Mouse (Mus musculus) midbrain, embryonic 11.5 days (tissue): ENCODE measurements around the gene Sult3a2. TPM values are rescaled to one million over a fixed set of nuclear protein-coding genes. Genes with fewer than 3 reads are reported as not detected.
"Not testable (repeated sequence)": the region's sequence is repeated elsewhere in the genome, so short reads cannot be mapped to it uniquely, and the experiment has no call there.

Experiments
- ATAC-seq: fragments of 200-750 bp; cut with Nextera tagmentation; 2 replicates; pipeline ENCODE4 v1.8.0; 2017; ENCODE audit warnings: moderate TSS enrichment, moderate library complexity; ENCODE audit not compliant: low FRiP score
- DNase-seq: peaks from one replicate; pipeline ENCODE4 v3.0.0; 2015; ENCODE audit warnings: low spot score; ENCODE audit errors: missing footprints
- H3K27ac ChIP-seq: fragments of 300-500 bp; sonication (generic); 2 replicates; pipeline ENCODE4 v1.5.1; 2014; ENCODE audit warnings: low read depth, low read length
- H3K27me3 ChIP-seq: fragments of 300-500 bp; sonication (generic); 2 replicates; pipeline ENCODE4 v1.6.1; 2014; ENCODE audit warnings: mild to moderate bottlenecking, low read length, moderate library complexity, mixed read lengths; ENCODE audit not compliant: control insufficient read depth, insufficient read depth
- H3K36me3 ChIP-seq: fragments of 300-500 bp; sonication (generic); 2 replicates; pipeline ENCODE4 v1.6.1; 2014; ENCODE audit warnings: mild to moderate bottlenecking, low read length, moderate library complexity, mixed read lengths; ENCODE audit not compliant: control insufficient read depth, insufficient read depth
- H3K4me1 ChIP-seq: fragments of 300-500 bp; sonication (generic); 2 replicates; pipeline ENCODE4 v1.6.1; 2014; ENCODE audit warnings: low read length; ENCODE audit not compliant: control insufficient read depth, insufficient read depth
- H3K4me2 ChIP-seq: fragments of 300-500 bp; sonication (generic); 2 replicates; pipeline ENCODE4 v1.6.1; 2014; ENCODE audit warnings: mild to moderate bottlenecking, moderate library complexity
- H3K4me3 ChIP-seq: fragments of 300-500 bp; sonication (generic); 2 replicates; pipeline ENCODE4 v1.5.1; 2014; ENCODE audit warnings: low read depth, low read length
- H3K9ac ChIP-seq: fragments of 300-500 bp; sonication (generic); 2 replicates; pipeline ENCODE4 v1.6.1; 2014; ENCODE audit warnings: low read length
- H3K9me3 ChIP-seq: fragments of 300-500 bp; sonication (generic); 2 replicates; pipeline ENCODE4 v1.6.1; 2016; ENCODE audit warnings: low read length; ENCODE audit not compliant: control insufficient read depth
- WGBS: fragments of 180-500 bp; shearing (Covaris S2); extraction: QIAGEN DNeasy Blood & Tissue Kit; methylation state at CpG from one replicate; pipeline ENCODE4 v1.1.7; 2014; 5-methylcytosine and 5-hydroxymethylcytosine counted together
- polyA plus RNA-seq: library from polyadenylated mRNA; unstranded; fragments of >200 nt; fragmentation: Nextera tagmentation; extraction: Ambion mirVana; gene quantifications from 2 replicates; pipeline ENCODE4 v1.2.1, GENCODE M21; 2014

Gene Sult3a2
- not detected in 2 replicates for polyA plus RNA-seq

GRCm38 (mm10) chr10:33786604-33787003 lies at the start of gene Sult3a2:
Gene Sult3a2 (minus strand): TSS chr10:33786704.
- WGBS = 88% methylated on average over 3 of the region's 3 CpGs
- Histone ChIP-seq H3K4me3 (no peak within 1 kb of the TSS), H3K9ac (no peak within 1 kb of the TSS), H3K36me3 (no peaks in the 10 kb centered on the region), H3K27ac (no peak within 1 kb of the TSS), H3K4me2 (no peak within 1 kb of the TSS), H3K9me3 (no peaks in the 10 kb centered on the region), H3K4me1 (no peaks in the 10 kb centered on the region), H3K27me3 (no peaks in the 10 kb centered on the region)
- DNase-seq (no peak), ATAC-seq (no peak)

GRCm38 (mm10) chr10:33820892-33821291 lies 34.4 kb upstream of the Sult3a2 start:
- no peak overlapping the region for H3K9ac ChIP-seq
- no peak overlapping the region for H3K27ac ChIP-seq
- no peaks in the 10 kb centered on the region for H3K36me3 ChIP-seq
- no peaks in the 10 kb centered on the region for H3K4me1 ChIP-seq
- WGBS = 92% methylated on average over 3 of the region's 3 CpGs
- ATAC-seq (no peak), DNase-seq (no peak)
- no peaks in the 10 kb centered on the region for H3K27me3 ChIP-seq
- H3K4me2 ChIP-seq = no peak overlapping the region
- H3K4me3 ChIP-seq = no peak overlapping the region
- H3K9me3 ChIP-seq = no peaks in the 10 kb centered on the region

- ATAC-seq = no peak
- no peaks in the 10 kb centered on the region for H3K36me3 ChIP-seq
- H3K4me2 ChIP-seq = no peak overlapping the region
- no peaks in the 10 kb centered on the region for H3K4me1 ChIP-seq
- no peak overlapping the region for H3K27ac ChIP-seq
- no peaks in the 10 kb centered on the region for H3K27me3 ChIP-seq
- H3K9me3 ChIP-seq = no peaks in the 10 kb centered on the region
- no peak overlapping the region for H3K4me3 ChIP-seq
- DNase-seq = no peak
- H3K9ac ChIP-seq = no peak overlapping the region
- WGBS = 68% methylated on average over 1 of the region's 1 CpGs
Observed at GRCm38 (mm10) chr10:33816923-33817322, 30.4 kb upstream of the Sult3a2 start.

GRCm38 (mm10) chr10:33814266-33814665 lies 27.8 kb upstream of the Sult3a2 start:
- Histone ChIP-seq H3K27ac (no peak overlapping the region), H3K4me1 (no peaks in the 10 kb centered on the region), H3K4me2 (no peak overlapping the region), H3K9me3 (no peaks in the 10 kb centered on the region), H3K9ac (no peak overlapping the region), H3K27me3 (no peaks in the 10 kb centered on the region), H3K36me3 (no peaks in the 10 kb centered on the region), H3K4me3 (no peak overlapping the region)
- DNase-seq = no peak
- no peak for ATAC-seq

- Histone ChIP-seq H3K36me3 (no peaks in the 10 kb centered on the region), H3K9ac (no peak overlapping the region), H3K9me3 (no peaks in the 10 kb centered on the region), H3K4me2 (no peak overlapping the region), H3K27me3 (no peaks in the 10 kb centered on the region), H3K27ac (no peak overlapping the region), H3K4me1 (no peaks in the 10 kb centered on the region), H3K4me3 (no peak overlapping the region)
- ATAC-seq (peak; percentile 76; the same call in 1 of the 2 replicates), DNase-seq (no peak)
- 6% methylated on average over 1 of the region's 1 CpGs for WGBS
Observed at GRCm38 (mm10) chr10:33811807-33812206, 25.3 kb upstream of the Sult3a2 start.

- not testable (repeated sequence) for DNase-seq, H3K27me3 ChIP-seq, ATAC-seq, H3K4me3 ChIP-seq, H3K27ac ChIP-seq, H3K9ac ChIP-seq, H3K4me2 ChIP-seq, H3K36me3 ChIP-seq, H3K9me3 ChIP-seq, H3K4me1 ChIP-seq
- WGBS = 84% methylated on average over 6 of the region's 6 CpGs
Observed at GRCm38 (mm10) chr10:33797221-33797949, 10.9 kb upstream of the Sult3a2 start.

- H3K27ac ChIP-seq, DNase-seq, H3K36me3 ChIP-seq, H3K9ac ChIP-seq, H3K9me3 ChIP-seq, H3K4me2 ChIP-seq, H3K27me3 ChIP-seq, H3K4me3 ChIP-seq, H3K4me1 ChIP-seq, ATAC-seq: not testable (repeated sequence)
- WGBS = 87% methylated on average over 4 of the region's 4 CpGs
Observed at GRCm38 (mm10) chr10:33796269-33796915, 9.9 kb upstream of the Sult3a2 start.

GRCm38 (mm10) chr10:33792166-33792565 lies 5.7 kb upstream of the Sult3a2 start:
- not testable (repeated sequence) for H3K27ac ChIP-seq, H3K27me3 ChIP-seq, H3K4me2 ChIP-seq, H3K36me3 ChIP-seq, H3K9ac ChIP-seq, H3K9me3 ChIP-seq, DNase-seq, H3K4me3 ChIP-seq, H3K4me1 ChIP-seq, ATAC-seq
- 82% methylated on average over 3 of the region's 3 CpGs for WGBS

- DNase-seq = no peak
Observed at GRCm38 (mm10) chr10:33787541-33787940, 1.0 kb upstream of the Sult3a2 start.

More at GRCm38 (mm10) chr10:33787541-33787940, 1.0 kb upstream of the Sult3a2 start:
- no peaks in the 10 kb centered on the region for H3K27me3 ChIP-seq
- H3K27ac ChIP-seq = no peak overlapping the region
- H3K9me3 ChIP-seq = no peaks in the 10 kb centered on the region
- no peaks in the 10 kb centered on the region for H3K36me3 ChIP-seq
- H3K4me2 ChIP-seq = no peak overlapping the region
- H3K9ac ChIP-seq = no peak overlapping the region
- ATAC-seq = no peak
- H3K4me1 ChIP-seq = no peaks in the 10 kb centered on the region
- no peak overlapping the region for H3K4me3 ChIP-seq
